Mouse (Mus musculus) liver, embryonic 16.5 days (tissue): ENCODE measurements around the gene Dok4. TPM values are rescaled to one million over a fixed set of nuclear protein-coding genes. Genes with fewer than 3 reads are reported as not detected.
"Not testable (repeated sequence)": the region's sequence is repeated elsewhere in the genome, so short reads cannot be mapped to it uniquely, and the experiment has no call there.

Experiments used
- ATAC-seq: fragments of 200-750 bp; cut with Nextera tagmentation; 2 replicates; pipeline ENCODE4 v1.8.0; 2017; ENCODE audit warnings: low read depth, mild to moderate bottlenecking, moderate number of reproducible peaks, moderate library complexity
- H3K27ac ChIP-seq: fragments of 300-500 bp; sonication (generic); 2 replicates; pipeline ENCODE4 v1.5.1; 2014; ENCODE audit warnings: mild to moderate bottlenecking, low read length
- H3K27me3 ChIP-seq: fragments of 300-500 bp; sonication (generic); 2 replicates; pipeline ENCODE4 v1.6.1; 2014; ENCODE audit warnings: low read depth, low read length, mixed read lengths; ENCODE audit not compliant: control insufficient read depth, insufficient read depth
- H3K36me3 ChIP-seq: fragments of 300-500 bp; sonication (generic); 2 replicates; pipeline ENCODE4 v1.6.1; 2014; ENCODE audit warnings: mild to moderate bottlenecking; ENCODE audit not compliant: control insufficient read depth, insufficient read depth
- H3K4me1 ChIP-seq: fragments of 300-500 bp; sonication (generic); 2 replicates; pipeline ENCODE4 v1.6.1; 2014; ENCODE audit warnings: low read depth, low read length, mixed read lengths; ENCODE audit not compliant: control insufficient read depth
- H3K4me2 ChIP-seq: fragments of 300-500 bp; sonication (generic); 2 replicates; pipeline ENCODE4 v1.6.1; 2014; ENCODE audit warnings: low read depth, low read length, mixed read lengths
- H3K4me3 ChIP-seq: fragments of 300-500 bp; sonication (generic); 2 replicates; pipeline ENCODE4 v1.5.1; 2014; ENCODE audit warnings: low read depth, mild to moderate bottlenecking, low read length
- H3K9ac ChIP-seq: fragments of 300-500 bp; sonication (generic); 2 replicates; pipeline ENCODE4 v1.6.1; 2014; ENCODE audit warnings: low read depth, low read length
- H3K9me3 ChIP-seq: fragments of 300-500 bp; sonication (generic); replicated peaks from 2 replicates; pipeline ENCODE4 v1.6.1; 2016; ENCODE audit warnings: low read length; ENCODE audit not compliant: control insufficient read depth
- whole genome bisulfite sequencing: fragments of 180-500 bp; shearing (Covaris S2); extraction: QIAGEN DNeasy Blood & Tissue Kit; methylation state at CpG from one replicate; pipeline ENCODE4 v1.1.7; 2014; ENCODE audit not compliant: insufficient replicate concordance; 5-methylcytosine and 5-hydroxymethylcytosine counted together
- polyA plus RNA-seq: library from polyadenylated mRNA; unstranded; fragments of >200 nt; fragmentation: Nextera tagmentation; extraction: Ambion mirVana; gene quantifications from 2 replicates; pipeline ENCODE4 v1.2.1, GENCODE M21; 2015

Dok4 gene
- polyA plus RNA-seq, 1 experiment from 2014 or later: 9.4 TPM

DNA sequence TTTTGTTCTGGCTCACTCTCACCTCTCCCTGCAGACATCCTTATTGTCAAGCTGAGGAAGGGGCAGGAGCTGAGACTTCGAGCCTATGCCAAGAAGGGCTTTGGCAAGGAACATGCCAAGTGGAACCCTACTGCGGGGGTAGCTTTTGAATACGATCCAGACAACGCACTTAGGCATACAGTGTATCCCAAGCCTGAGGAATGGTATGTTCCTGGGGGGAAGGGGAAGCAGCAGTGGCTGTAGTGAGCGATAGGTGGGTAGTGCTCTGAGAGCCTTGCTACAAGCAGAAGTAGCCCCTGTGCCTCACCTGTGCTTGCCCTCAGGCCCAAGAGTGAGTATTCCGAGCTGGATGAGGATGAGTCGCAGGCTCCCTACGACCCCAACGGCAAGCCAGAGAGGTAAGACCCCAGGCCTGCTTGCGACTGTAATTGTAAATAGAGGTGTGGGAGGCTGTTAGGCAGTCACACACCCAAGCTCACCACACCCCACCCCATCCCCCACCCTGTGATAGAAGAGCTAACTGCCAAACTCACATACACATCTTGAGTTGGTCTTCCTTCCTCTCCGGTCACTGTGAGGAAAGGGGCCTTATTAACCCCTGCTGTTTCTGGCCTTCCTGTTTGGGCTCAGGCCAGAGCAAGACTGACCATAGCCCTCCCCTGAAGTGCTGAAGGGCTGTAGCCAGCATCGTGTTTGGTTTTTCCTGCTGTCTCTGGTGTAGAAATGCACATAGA lies 13.5 kb downstream of the Dok4 start:
- 76% methylated on average over 12 of the region's 12 CpGs for WGBS
- no peak overlapping the region for H3K9ac ChIP-seq
- no peaks in the 10 kb centered on the region for H3K27me3 ChIP-seq
- H3K4me3 ChIP-seq: no peak overlapping the region
- no peaks in the 10 kb centered on the region for H3K9me3 ChIP-seq
- 0 out of 2 replicates have a peak overlapping the region, but pooled peaks have one; percentile 2 for H3K27ac ChIP-seq
- peaks cover 52% of the 10 kb centered on the region for H3K36me3 ChIP-seq
- H3K4me2 ChIP-seq: no peak overlapping the region
- peaks cover 21% of the 10 kb centered on the region for H3K4me1 ChIP-seq
- ATAC-seq: no peak

DNA sequence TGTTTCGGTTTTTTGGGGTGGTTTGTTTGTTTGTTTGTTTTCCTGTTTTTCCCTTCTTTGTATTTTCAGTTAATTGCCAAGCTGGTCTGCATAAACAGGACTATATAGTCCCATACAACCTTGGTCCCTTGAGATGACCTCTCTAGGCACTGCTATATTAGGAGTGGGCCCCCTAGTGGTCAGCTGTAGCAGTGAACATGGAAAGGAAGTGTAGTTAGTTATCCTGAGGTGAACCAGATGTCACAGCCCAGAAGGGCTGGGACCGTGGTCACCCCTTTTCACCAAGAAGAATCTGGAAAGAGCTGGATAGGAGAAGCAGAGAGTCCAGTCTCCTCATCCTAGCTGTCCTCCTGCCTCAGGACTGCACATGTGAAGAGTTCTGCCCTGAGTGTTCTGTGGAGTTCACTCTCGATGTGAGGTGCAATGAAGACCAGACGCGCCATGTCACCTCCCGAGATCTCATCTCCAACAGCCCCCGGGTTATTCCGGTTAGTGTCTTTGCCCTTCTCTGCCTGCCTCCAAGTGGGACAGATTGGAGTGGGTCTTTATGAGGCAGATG lies 14.7 kb downstream of the Dok4 start:
- Histone ChIP-seq H3K4me2 (no peak overlapping the region), H3K4me1 (peaks cover 23% of the 10 kb centered on the region), H3K9ac (no peak overlapping the region), H3K36me3 (peaks cover 43% of the 10 kb centered on the region), H3K27me3 (no peaks in the 10 kb centered on the region), H3K4me3 (no peak overlapping the region), H3K9me3 (no peaks in the 10 kb centered on the region), H3K27ac (no peak overlapping the region)
- WGBS: 64% methylated on average over 8 of the region's 8 CpGs
- ATAC-seq: peak; percentile 31; the same call in 1 of the 2 replicates

- peak within 1 kb of the TSS; percentile 93 for H3K9ac ChIP-seq
- H3K4me1 ChIP-seq: peaks cover 10% of the 10 kb centered on the region
- peaks cover 20% of the 10 kb centered on the region for H3K36me3 ChIP-seq
- H3K9me3 ChIP-seq: no peaks in the 10 kb centered on the region
- peak; percentile 82 for ATAC-seq
- H3K4me2 ChIP-seq: peak within 1 kb of the TSS; percentile 72
- peak within 1 kb of the TSS; percentile 97 for H3K4me3 ChIP-seq
- H3K27me3 ChIP-seq: no peaks in the 10 kb centered on the region
- WGBS: under 1% methylated on average over 67 of the region's 68 CpGs
- peak within 1 kb of the TSS; percentile 78 for H3K27ac ChIP-seq
Measured at GRCm38 (mm10) chr8:94857346-94858173, 18.6 kb downstream of the Dok4 start, which contains the start of gene Polr2c. TSS of gene Polr2c (plus strand) at chr8:94857450.

DNA sequence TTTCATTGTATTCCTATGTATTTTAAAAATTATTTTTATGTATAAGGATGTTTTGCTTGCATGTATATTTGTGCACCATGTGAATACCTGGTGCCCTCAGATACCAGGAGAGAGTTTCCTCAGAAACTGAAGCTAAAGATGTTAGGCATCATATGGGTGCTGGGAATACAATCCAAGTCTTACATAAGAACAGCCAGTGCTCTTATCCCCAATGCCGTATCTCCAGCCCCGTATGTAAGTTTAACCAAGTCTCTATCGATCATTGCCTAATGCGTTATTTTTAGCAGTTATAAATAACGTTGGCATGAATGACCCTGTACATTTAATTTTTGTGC lies 19.2 kb downstream of the Dok4 start:
- no peak overlapping the region for H3K27ac ChIP-seq
- ATAC-seq: no peak
- H3K9ac ChIP-seq: peak overlapping the region; percentile 36; the same call in 1 of the 2 replicates
- H3K4me2 ChIP-seq: peak overlapping the region; percentile 53
- peak overlapping the region; percentile 97 for H3K4me3 ChIP-seq
- 27% methylated on average over 5 of the region's 5 CpGs for WGBS
- peaks cover 18% of the 10 kb centered on the region for H3K36me3 ChIP-seq
- peaks cover 8% of the 10 kb centered on the region for H3K4me1 ChIP-seq
- no peaks in the 10 kb centered on the region for H3K27me3 ChIP-seq
- no peaks in the 10 kb centered on the region for H3K9me3 ChIP-seq

GRCm38 (mm10) chr8:94854761-94855160 lies 21.4 kb downstream of the Dok4 start:
- H3K27ac ChIP-seq, H3K9me3 ChIP-seq, H3K4me1 ChIP-seq, H3K9ac ChIP-seq, H3K27me3 ChIP-seq, ATAC-seq, H3K4me3 ChIP-seq, H3K4me2 ChIP-seq: not testable (repeated sequence)
- WGBS: 81% methylated on average over 11 of the region's 11 CpGs
- H3K36me3 ChIP-seq: peaks cover 24% of the 10 kb centered on the region

DNA sequence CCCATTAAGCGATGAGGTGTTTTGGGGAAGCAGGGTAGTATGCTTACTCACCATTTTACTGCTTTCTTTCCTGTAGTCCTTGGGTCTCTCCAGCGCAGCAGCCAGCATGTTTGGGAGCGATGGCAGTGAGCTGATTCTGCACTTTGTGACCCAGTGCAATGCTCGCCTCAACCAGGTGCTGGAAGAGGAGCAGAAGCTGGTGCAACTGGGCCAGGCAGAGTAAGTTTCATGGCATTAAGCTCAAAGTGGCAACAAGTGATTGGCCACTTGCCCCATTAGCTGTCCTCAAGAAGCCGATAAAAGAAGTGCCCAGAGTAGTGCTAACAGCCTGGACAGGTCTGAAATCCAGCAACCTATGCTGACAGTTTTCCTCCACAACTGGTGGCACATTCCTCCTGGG lies 26.1 kb downstream of the Dok4 start:
- whole genome bisulfite sequencing: 75% methylated on average over 5 of the region's 5 CpGs
- Histone ChIP-seq H3K27me3 (no peaks in the 10 kb centered on the region), H3K4me2 (no peak overlapping the region), H3K4me3 (no peak overlapping the region), H3K36me3 (peaks cover 32% of the 10 kb centered on the region), H3K9ac (no peak overlapping the region), H3K4me1 (no peaks in the 10 kb centered on the region), H3K9me3 (no peaks in the 10 kb centered on the region), H3K27ac (no peak overlapping the region)
- ATAC-seq: no peak

DNA sequence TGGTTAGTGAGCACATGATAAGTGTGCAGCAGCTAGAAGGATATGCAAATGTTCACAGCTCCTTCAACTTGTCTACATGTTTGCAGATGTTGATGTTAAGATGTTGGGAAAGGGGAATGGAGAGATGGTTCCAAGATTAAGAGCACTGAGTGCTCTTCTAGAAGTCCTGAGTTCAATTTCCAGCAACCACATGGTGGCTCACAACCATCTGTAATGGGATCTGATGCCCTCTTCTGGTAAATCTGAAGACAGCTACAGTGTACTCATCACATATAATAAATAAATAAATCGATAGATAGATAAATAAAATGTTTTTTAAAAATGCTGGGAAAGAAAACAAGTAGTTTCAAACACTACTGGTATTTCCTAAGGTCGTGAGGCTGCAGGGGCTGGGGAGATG lies 34.9 kb downstream of the Dok4 start:
- no peak overlapping the region for H3K4me2 ChIP-seq
- peaks cover 6% of the 10 kb centered on the region; the same call in 1 of the 2 replicates for H3K36me3 ChIP-seq
- H3K9ac ChIP-seq: no peak overlapping the region
- H3K9me3 ChIP-seq: no peaks in the 10 kb centered on the region
- H3K4me3 ChIP-seq: no peak overlapping the region
- no peak for ATAC-seq
- H3K27ac ChIP-seq: no peak overlapping the region
- H3K4me1 ChIP-seq: peaks cover 16% of the 10 kb centered on the region
- WGBS: 47% methylated on average over 2 of the region's 2 CpGs
- H3K27me3 ChIP-seq: no peaks in the 10 kb centered on the region

- Histone ChIP-seq H3K9me3 (no peaks in the 10 kb centered on the region), H3K27me3 (no peaks in the 10 kb centered on the region), H3K9ac (peak overlapping the region; percentile 98), H3K4me2 (peak overlapping the region; percentile 78), H3K4me3 (peak overlapping the region; percentile 99), H3K27ac (peak overlapping the region; percentile 96), H3K4me1 (peaks cover 20% of the 10 kb centered on the region), H3K36me3 (no peaks in the 10 kb centered on the region; the same call in 1 of the 2 replicates)
- WGBS: 0% methylated on average over 24 of the region's 24 CpGs
- ATAC-seq: peak; percentile 68
Measured at GRCm38 (mm10) chr8:94838600-94838999, 37.5 kb downstream of the Dok4 start.
